ENCODE assay signal across 8 mouse cellular contexts in genomic region chr9:43827593-43827992, GRCm38 (mm10).
DNase-seq lines count a peak whose midpoint lies in the region; ATAC-seq and TF ChIP-seq lines count a peak whose summit lies in the region.
"Had no signal": no experiment of that assay in that cellular context is flagged by ENCODE, and none has a peak within 500 bp of the region (broad histone marks: within the 10 kb centered on the region; RNA-seq: fewer than 3 reads in every experiment).

No protein-coding gene starts in this region.

- H3K27me3 ChIP-seq in midbrain, embryonic 11.5 days (ENCODE audit: control insufficient read depth, insufficient read depth, low read length) = no peaks in the 10 kb centered on the region
- H3K27me3 ChIP-seq in midbrain, embryonic 13.5 days = peaks cover 3% of the 10 kb centered on the region; the same call in 1 of the 2 replicates
- 0 out of 2 replicates have a peak, but pooled peaks cover 8% of the 10 kb centered on the region for H3K27me3 ChIP-seq in kidney, embryonic 15.5 days

- no peak overlapping the region for H3K9ac ChIP-seq in midbrain, embryonic 11.5 days (ENCODE audit: low read length)
- H3K9ac ChIP-seq in midbrain, embryonic 13.5 days (replicated peaks) = no peak overlapping the region
- no peak overlapping the region for H3K9ac ChIP-seq in kidney, embryonic 15.5 days
- H3K9ac ChIP-seq: heart, embryonic 15.5 days had no signal

- WGBS in midbrain, embryonic 11.5 days = 60% methylated on average over 5 of the region's 5 CpGs
- 56% methylated on average over 5 of the region's 5 CpGs for WGBS in midbrain, embryonic 13.5 days
- WGBS in kidney, embryonic 15.5 days = 57% methylated on average over 5 of the region's 5 CpGs
- 40% methylated on average over 5 of the region's 5 CpGs for WGBS in lung, adult 2 months

- H3K27ac ChIP-seq in midbrain, embryonic 11.5 days (ENCODE audit: low read depth, low read length) = no peak overlapping the region
- H3K27ac ChIP-seq in midbrain, embryonic 13.5 days = no peak overlapping the region
- H3K27ac ChIP-seq in kidney, embryonic 15.5 days = no peak overlapping the region
- H3K27ac ChIP-seq: heart, embryonic 15.5 days had no signal

- H3K9me3 ChIP-seq in midbrain, embryonic 11.5 days (ENCODE audit: control insufficient read depth, low read length) = no peaks in the 10 kb centered on the region
- H3K9me3 ChIP-seq in midbrain, embryonic 13.5 days = no peaks in the 10 kb centered on the region
- no peaks in the 10 kb centered on the region for H3K9me3 ChIP-seq in kidney, embryonic 15.5 days (replicated peaks)
- H3K9me3 ChIP-seq: heart, embryonic 15.5 days had no signal

- no peak for TF ChIP-seq POLR2A in lung, adult 2 months (IDR thresholded peaks at IDR 0.05; ENCODE audit: borderline replicate concordance, extremely low read depth, low read depth, low read length)

- TF ChIP-seq CTCF in lung, adult 2 months (IDR thresholded peaks at IDR 0.05; ENCODE audit: insufficient read depth, low read length) = peak; percentile 60

- H3K4me1 ChIP-seq in midbrain, embryonic 11.5 days (ENCODE audit: control insufficient read depth, insufficient read depth, low read length) = peaks cover 7% of the 10 kb centered on the region; the same call in 1 of the 2 replicates
- H3K4me1 ChIP-seq in midbrain, embryonic 13.5 days (replicated peaks) = peaks cover 18% of the 10 kb centered on the region
- H3K4me1 ChIP-seq in kidney, embryonic 15.5 days = 0 out of 2 replicates have a peak, but pooled peaks cover 3% of the 10 kb centered on the region
- no peaks in the 10 kb centered on the region for H3K4me1 ChIP-seq in lung, adult 2 months (ENCODE audit: control insufficient read depth, insufficient read depth, low read length)

- no peaks in the 10 kb centered on the region for H3K36me3 ChIP-seq in midbrain, embryonic 11.5 days (ENCODE audit: control insufficient read depth, insufficient read depth, low read length)
- H3K36me3 ChIP-seq in midbrain, embryonic 13.5 days = no peaks in the 10 kb centered on the region
- H3K36me3 ChIP-seq in kidney, embryonic 15.5 days = no peaks in the 10 kb centered on the region
- H3K36me3 ChIP-seq: heart, embryonic 15.5 days had no signal

- no peak overlapping the region for H3K4me2 ChIP-seq in midbrain, embryonic 11.5 days
- no peak overlapping the region for H3K4me2 ChIP-seq in midbrain, embryonic 13.5 days (replicated peaks)
- no peak overlapping the region for H3K4me2 ChIP-seq in kidney, embryonic 15.5 days
- H3K4me2 ChIP-seq: heart, embryonic 15.5 days had no signal

- H3K4me3 ChIP-seq in midbrain, embryonic 11.5 days (ENCODE audit: low read depth, low read length) = no peak overlapping the region
- H3K4me3 ChIP-seq in midbrain, embryonic 13.5 days (replicated peaks) = no peak overlapping the region
- no peak overlapping the region for H3K4me3 ChIP-seq in kidney, embryonic 15.5 days (replicated peaks)
- H3K4me3 ChIP-seq in lung, adult 2 months (replicated peaks; ENCODE audit: extremely low read depth, low read depth, low read length) = no peak overlapping the region
- H3K4me3 ChIP-seq: heart, embryonic 15.5 days had no signal

- peak; percentile 92 for DNase-seq in midbrain, embryonic 11.5 days (ENCODE audit: low spot score, missing footprints)
- DNase-seq in adipocyte (ENCODE audit: low spot score) = peak; percentile 33
- DNase-seq in embryo, embryonic 10.5 days (ENCODE audit: low spot score) = peak; percentile 64
- peak; percentile 67 for DNase-seq in lung, adult 2 months
- DNase-seq in spleen, adult 18-20 months = peak; percentile 16 to 61

- ATAC-seq in midbrain, embryonic 11.5 days (ENCODE audit: low FRiP score) = no peak
- ATAC-seq in midbrain, embryonic 13.5 days = no peak
- ATAC-seq in kidney, embryonic 15.5 days (replicated peaks; ENCODE audit: low FRiP score) = 0 out of 2 replicates have a peak, but pooled peaks have one; percentile 25

Comparison
In these comparisons a context has a peak if more than half of its experiments do, and no peak if none do; other contexts are left out.
1. DNase-seq: peak in every context shown above with its lines; median percentile 92 in midbrain, embryonic 11.5 days; 67 in lung, adult 2 months; 64 in embryo, embryonic 10.5 days; 38 in spleen, adult 18-20 months; 33 in adipocyte.